Mouse (Mus musculus): ENCODE results near the gene Gm4792. TPM values are rescaled to one million over a fixed set of nuclear protein-coding genes. Genes with fewer than 3 reads are reported as not detected.
A peak's percentile ranks its signal among the peaks of the same experiment; 100 is the strongest.

Gene Gm4792
- polyA plus RNA-seq, 1 experiment from 2014 or later = not detected

GRCm38 (mm10) chr10:94254766-94255165 lies 43.7 kb downstream of the Gm4792 start:
- Histone ChIP-seq H3K4me3 (replicated peaks) (no peak overlapping the region), H3K9me3 (no peaks in the 10 kb centered on the region), H3K9ac (no peak overlapping the region), H3K27ac (no peak overlapping the region), H3K4me2 (replicated peaks) (no peak overlapping the region), H3K4me1 (replicated peaks) (no peaks in the 10 kb centered on the region), H3K36me3 (no peaks in the 10 kb centered on the region), H3K27me3 (replicated peaks) (no peaks in the 10 kb centered on the region)
- 48% methylated on average over 3 of the region's 3 CpGs for WGBS
- no peak for ATAC-seq

- no peaks in the 10 kb centered on the region for H3K36me3 ChIP-seq
Observed at GRCm38 (mm10) chr10:94253260-94253807, 45.2 kb downstream of the Gm4792 start.

DNA sequence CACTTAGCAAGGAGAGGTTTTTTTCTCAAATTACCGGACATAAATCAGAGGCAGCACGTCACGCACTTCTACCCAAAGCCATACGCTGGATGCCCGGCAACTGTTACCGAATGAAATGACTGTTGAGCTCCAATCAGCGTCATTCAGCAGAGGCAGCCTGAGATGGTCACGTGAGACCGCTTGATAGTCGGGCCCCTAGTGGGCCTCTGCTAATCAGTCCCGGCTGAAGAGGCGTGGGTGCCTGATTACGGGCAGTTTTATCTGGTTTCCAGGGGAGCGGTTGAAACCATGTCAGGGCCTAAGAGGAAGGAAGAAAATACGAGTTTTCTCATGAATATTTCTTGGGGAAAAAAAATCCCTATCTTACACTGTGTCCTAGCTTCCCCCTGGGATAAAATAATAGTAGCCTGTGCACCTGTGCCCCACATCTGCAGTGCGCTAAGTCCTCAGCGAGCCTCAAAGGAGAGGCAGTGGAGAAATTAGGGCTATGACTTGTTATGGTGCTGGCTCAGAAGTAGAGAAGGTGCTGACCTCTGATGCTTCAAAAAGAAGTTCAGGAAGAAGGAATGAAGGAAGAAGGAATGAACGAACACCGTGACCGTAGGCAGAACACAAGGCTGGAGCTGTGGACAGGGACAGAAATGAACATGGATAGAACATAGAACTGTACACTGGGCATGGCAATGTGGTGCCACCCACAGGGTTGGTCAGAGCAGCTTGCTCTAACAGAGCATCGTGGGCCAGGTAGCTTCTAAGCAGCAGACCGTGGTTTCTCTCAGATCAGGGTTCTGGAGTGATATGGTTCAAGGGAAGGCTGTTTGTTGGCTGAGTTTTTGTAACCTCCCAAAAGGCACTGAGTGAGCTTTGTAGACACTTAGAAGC lies 48.7 kb downstream of the Gm4792 start:
- no peaks in the 10 kb centered on the region for H3K36me3 ChIP-seq
- H3K27ac ChIP-seq = peak overlapping the region; percentile 59
- no peaks in the 10 kb centered on the region for H3K27me3 ChIP-seq (replicated peaks)
- no peaks in the 10 kb centered on the region for H3K9me3 ChIP-seq
- ATAC-seq = peak; percentile 98
- H3K9ac ChIP-seq = no peak overlapping the region
- H3K4me2 ChIP-seq (replicated peaks) = no peak overlapping the region
- WGBS = 48% methylated on average over 22 of the region's 22 CpGs
- H3K4me1 ChIP-seq (replicated peaks) = no peaks in the 10 kb centered on the region
- H3K4me3 ChIP-seq (replicated peaks) = no peak overlapping the region

More at GRCm38 (mm10) chr10:94253260-94253807, 45.2 kb downstream of the Gm4792 start:
- no peak overlapping the region for H3K4me2 ChIP-seq (replicated peaks)
- no peak overlapping the region for H3K4me3 ChIP-seq (replicated peaks)
- H3K9ac ChIP-seq = no peak overlapping the region
- no peaks in the 10 kb centered on the region for H3K9me3 ChIP-seq
- WGBS = 85% methylated on average over 17 of the region's 17 CpGs
- ATAC-seq = no peak
- no peaks in the 10 kb centered on the region for H3K4me1 ChIP-seq (replicated peaks)
- no peaks in the 10 kb centered on the region for H3K27me3 ChIP-seq (replicated peaks)
- H3K27ac ChIP-seq = no peak overlapping the region

DNA sequence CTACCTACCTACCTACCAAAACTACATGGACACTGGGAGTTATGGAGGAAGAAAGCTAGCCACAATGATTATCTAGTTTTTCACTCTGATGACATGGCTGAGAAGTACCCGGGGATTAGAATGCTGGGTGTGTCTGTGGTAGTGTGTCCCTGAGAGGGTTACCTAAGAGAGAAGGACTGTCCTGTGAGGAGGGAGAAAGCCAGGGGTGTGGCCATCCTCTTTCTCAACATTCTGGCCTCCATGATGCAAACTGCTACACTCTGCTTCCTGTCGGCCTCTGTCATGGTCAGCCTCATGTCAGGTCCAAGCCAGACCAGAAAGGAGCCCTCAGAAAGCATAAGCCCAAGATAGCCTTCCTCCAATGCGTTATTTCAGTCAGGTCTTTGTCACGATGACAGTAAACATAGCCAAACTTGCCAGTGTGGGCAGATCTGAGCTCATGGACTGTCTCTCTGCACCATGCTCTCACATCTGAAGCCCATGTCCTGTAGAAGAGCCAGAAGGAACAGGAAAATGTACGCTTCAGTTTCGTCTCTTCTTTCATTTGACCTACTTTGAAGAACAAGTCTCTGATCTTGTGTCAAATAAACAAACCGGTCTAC lies 50.7 kb downstream of the Gm4792 start:
- Histone ChIP-seq H3K36me3 (no peaks in the 10 kb centered on the region), H3K9me3 (no peaks in the 10 kb centered on the region), H3K4me1 (replicated peaks) (no peaks in the 10 kb centered on the region), H3K4me3 (replicated peaks) (no peak overlapping the region), H3K27ac (no peak overlapping the region), H3K27me3 (replicated peaks) (no peaks in the 10 kb centered on the region), H3K9ac (no peak overlapping the region), H3K4me2 (replicated peaks) (no peak overlapping the region)
- no peak for ATAC-seq
- 74% methylated on average over 7 of the region's 7 CpGs for WGBS

Other genes starting within 250 kb of the Gm4792 start
- gene Nr2c1, start 150.7 kb downstream of the Gm4792 start, polyA plus RNA-seq (2015; fragmentation: Nextera tagmentation; extraction: Ambion mirVana) = 8.3 and 9.0 TPM in 2 replicates
- 409 and 413 TPM in 2 replicates for gene Ndufa12, start 100.0 kb downstream of the Gm4792 start, polyA plus RNA-seq (2015; fragmentation: Nextera tagmentation; extraction: Ambion mirVana)
- 8.6 and 9.2 TPM in 2 replicates for gene Tmcc3, start 13.2 kb upstream of the Gm4792 start, polyA plus RNA-seq (2015; fragmentation: Nextera tagmentation; extraction: Ambion mirVana)

Data from intestine, embryonic 15.5 days (tissue).